Mouse (Mus musculus) lung, adult 2 months (tissue): ENCODE results near the gene Baiap2. TPM values are rescaled to one million over a fixed set of nuclear protein-coding genes. Genes with fewer than 3 reads are reported as not detected.

Experiments used
- DNase-seq: peaks from one replicate; pipeline ENCODE4 v3.0.0; 2022
- H3K4me1 ChIP-seq: fragments of 200-500 bp; 2 replicates; pipeline ENCODE4 v1.6.1; 2011; ENCODE audit warnings: low read length; ENCODE audit not compliant: control insufficient read depth, insufficient read depth
- H3K4me3 ChIP-seq: fragments of 200-500 bp; replicated peaks from 2 replicates; pipeline ENCODE3; 2011; ENCODE audit warnings: low read depth, mild to moderate bottlenecking, control low read depth, low read length; ENCODE audit errors: extremely low read depth
- CTCF ChIP-seq: fragments of 200-500 bp; IDR thresholded peaks from 2 replicates; pipeline ENCODE4 v1.5.1; 2011; ENCODE audit warnings: mild to moderate bottlenecking, low read length, control low read depth; ENCODE audit not compliant: insufficient read depth
- POLR2A ChIP-seq: fragments of 200-500 bp; IDR thresholded peaks from 2 replicates; pipeline ENCODE4 v1.6.1; 2011; ENCODE audit warnings: low read depth, mild to moderate bottlenecking, control low read depth, low read length, borderline replicate concordance; ENCODE audit errors: extremely low read depth
- WGBS: fragments of 180-500 bp; shearing (Covaris S2); methylation state at CpG from one replicate; pipeline ENCODE4 v1.1.7; 2018; 5-methylcytosine and 5-hydroxymethylcytosine counted together
- polyA plus RNA-seq: library from polyadenylated mRNA; depleted of rRNA; stranded (reverse); fragments of >200 nt; gene quantifications from 2 replicates; pipeline ENCODE4 v1.2.3, GENCODE M21; 2012

The Baiap2 gene
- polyA plus RNA-seq, 1 experiment: 83.7 TPM

DNA sequence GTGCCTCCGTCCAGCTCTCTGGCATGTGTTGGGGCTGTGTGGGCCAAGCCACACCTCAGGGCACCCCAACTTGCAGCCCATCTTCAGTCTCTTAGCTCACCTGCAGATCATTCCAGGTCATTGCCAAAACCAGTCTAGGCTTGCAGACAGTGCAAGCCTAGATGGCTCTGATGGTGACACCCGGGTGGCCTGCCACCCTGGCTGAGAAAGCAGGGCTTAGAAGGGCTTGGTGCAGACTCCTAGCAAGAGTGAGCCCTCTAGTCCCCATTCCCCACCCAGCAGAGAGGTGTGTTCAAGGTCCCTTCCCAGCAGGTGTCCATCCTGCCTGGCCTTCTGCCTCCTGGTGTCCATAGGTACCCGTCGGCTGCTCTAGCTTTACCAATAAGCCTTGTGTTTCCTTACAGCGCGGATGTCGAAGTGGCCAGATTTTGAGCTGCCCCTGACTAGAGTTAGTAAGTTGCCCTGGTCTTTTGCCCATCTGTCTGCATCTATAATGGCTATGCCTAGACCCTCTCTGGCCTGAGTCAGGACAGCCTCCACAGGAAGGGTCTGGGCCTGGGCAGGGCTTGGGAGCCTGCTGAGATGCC is 60.2 kb downstream of the Baiap2 start:
- no peak for DNase-seq
- H3K4me1 ChIP-seq: no peaks in the 10 kb centered on the region
- 92% methylated on average over 7 of the region's 7 CpGs for WGBS
- H3K4me3 ChIP-seq: no peak overlapping the region
- TF ChIP-seq CTCF (no peak), POLR2A (no peak)

GRCm38 (mm10) chr11:120005434-120006317 is 63.1 kb downstream of the Baiap2 start:
- 85% methylated on average over 18 of the region's 18 CpGs for whole genome bisulfite sequencing
- no peak overlapping the region for H3K4me3 ChIP-seq
- no peaks in the 10 kb centered on the region for H3K4me1 ChIP-seq
- no peak for DNase-seq
- no peak for TF ChIP-seq POLR2A
- no peak for TF ChIP-seq CTCF

- DNase-seq: no peak
- H3K4me3 ChIP-seq: no peak overlapping the region
- H3K4me1 ChIP-seq: no peaks in the 10 kb centered on the region
- WGBS: 56% methylated on average over 4 of the region's 4 CpGs
- TF ChIP-seq POLR2A (no peak), CTCF (no peak)
Measured at GRCm38 (mm10) chr11:120007496-120008080, 65.0 kb downstream of the Baiap2 start.

DNA sequence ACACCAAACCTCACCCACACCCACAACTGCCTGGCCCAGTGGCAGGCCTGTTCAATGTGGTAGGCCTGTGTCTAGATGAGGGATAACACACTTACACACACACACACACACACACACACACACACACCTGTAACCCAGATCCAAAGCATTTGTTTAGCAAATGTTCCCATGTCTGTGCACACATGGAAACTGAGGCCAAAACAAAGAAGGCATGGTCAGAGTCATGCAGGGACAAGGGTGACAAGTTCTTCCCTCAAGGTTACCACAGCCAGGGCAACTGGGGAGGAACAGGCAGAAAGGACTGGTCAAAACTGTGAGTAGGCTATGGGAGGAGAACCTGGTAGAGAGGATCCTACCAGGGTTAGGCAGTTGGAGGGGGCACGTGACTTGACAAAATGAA is 65.9 kb downstream of the Baiap2 start:
- Histone ChIP-seq H3K4me1 (peaks cover 3% of the 10 kb centered on the region; the same call in 1 of the 2 replicates), H3K4me3 (no peak overlapping the region)
- WGBS: 81% methylated on average over 1 of the region's 1 CpGs
- DNase-seq: no peak
- TF ChIP-seq CTCF (no peak), POLR2A (no peak)

DNA sequence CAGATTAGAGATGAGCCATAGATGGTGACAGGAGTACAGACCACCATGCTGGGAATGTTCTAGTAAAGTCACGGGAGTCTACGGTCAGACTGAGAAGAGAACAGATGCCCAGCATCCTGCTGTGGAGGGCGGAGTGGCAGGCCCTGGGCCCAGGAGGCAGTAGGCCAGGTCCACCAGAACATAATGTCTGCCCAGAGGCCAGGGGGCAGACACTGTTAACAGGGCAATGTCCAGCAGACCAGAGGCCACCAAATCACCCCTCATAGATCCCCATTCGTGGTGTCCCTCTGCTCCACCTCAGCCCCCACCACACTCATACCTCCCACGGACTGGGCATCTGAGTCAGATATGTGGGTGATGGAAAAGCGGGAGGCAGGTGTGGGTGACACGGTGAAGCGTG is 66.4 kb downstream of the Baiap2 start:
- no peak for DNase-seq
- WGBS: 83% methylated on average over 8 of the region's 8 CpGs
- TF ChIP-seq POLR2A: no peak
- no peak for TF ChIP-seq CTCF
- H3K4me3 ChIP-seq: no peak overlapping the region
- peaks cover 5% of the 10 kb centered on the region; the same call in 1 of the 2 replicates for H3K4me1 ChIP-seq

DNA sequence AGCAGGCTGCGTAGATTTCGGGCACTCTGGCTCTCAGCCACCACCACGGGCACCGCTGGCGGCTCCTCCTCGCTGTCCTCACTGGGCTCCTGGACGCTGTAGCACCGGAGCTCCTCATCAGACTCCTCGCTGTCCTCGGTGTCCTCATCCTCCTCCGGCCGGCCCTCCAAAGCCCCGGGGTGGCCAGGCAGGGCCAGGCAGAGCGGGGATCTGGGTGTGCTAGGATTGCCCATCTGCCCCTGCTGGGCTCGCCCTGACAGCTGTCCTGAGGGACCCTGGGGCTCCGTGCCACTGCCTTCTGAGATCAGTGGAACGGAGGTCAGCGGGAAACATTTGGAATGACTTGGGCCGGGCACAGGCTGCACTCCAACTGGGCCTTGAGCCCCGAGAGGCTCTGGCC is 67.4 kb downstream of the Baiap2 start:
- no peak for DNase-seq
- Histone ChIP-seq H3K4me3 (no peak overlapping the region), H3K4me1 (peaks cover 5% of the 10 kb centered on the region; the same call in 1 of the 2 replicates)
- WGBS: 84% methylated on average over 20 of the region's 20 CpGs
- TF ChIP-seq CTCF: no peak
- no peak for TF ChIP-seq POLR2A

DNA sequence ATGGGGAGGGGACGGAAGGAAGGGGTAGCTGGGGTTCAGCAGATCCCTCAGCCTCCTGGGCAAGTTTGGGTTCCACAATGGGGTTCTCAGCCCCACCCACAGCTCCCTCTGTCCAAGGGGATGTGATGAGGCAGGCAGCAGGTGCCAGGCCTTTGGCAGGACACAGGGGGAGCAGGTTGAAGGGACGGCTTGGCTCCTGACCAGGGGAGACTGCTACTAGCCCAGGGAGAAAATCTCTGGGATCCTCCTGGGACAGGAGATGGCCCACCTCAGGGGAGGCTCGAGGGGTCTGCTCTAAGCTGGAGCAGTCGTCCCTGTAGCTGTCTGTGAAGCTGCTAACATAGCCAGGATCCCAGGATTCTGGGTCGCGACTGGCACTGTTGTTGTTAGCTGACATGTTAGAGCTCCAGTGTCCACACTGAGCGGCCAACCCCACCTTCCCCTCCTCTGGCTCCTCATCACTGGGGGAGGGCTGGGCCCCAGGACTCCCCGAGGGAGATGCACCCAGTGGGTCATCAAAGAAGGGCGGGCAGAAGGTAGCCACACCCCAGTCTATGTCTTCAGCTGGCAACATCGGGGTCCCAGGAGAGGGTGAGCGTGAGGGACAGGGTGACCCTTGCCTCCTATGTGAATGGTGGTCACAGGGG is 68.7 kb downstream of the Baiap2 start:
- WGBS: 82% methylated on average over 11 of the region's 11 CpGs
- no peak for DNase-seq

DNA sequence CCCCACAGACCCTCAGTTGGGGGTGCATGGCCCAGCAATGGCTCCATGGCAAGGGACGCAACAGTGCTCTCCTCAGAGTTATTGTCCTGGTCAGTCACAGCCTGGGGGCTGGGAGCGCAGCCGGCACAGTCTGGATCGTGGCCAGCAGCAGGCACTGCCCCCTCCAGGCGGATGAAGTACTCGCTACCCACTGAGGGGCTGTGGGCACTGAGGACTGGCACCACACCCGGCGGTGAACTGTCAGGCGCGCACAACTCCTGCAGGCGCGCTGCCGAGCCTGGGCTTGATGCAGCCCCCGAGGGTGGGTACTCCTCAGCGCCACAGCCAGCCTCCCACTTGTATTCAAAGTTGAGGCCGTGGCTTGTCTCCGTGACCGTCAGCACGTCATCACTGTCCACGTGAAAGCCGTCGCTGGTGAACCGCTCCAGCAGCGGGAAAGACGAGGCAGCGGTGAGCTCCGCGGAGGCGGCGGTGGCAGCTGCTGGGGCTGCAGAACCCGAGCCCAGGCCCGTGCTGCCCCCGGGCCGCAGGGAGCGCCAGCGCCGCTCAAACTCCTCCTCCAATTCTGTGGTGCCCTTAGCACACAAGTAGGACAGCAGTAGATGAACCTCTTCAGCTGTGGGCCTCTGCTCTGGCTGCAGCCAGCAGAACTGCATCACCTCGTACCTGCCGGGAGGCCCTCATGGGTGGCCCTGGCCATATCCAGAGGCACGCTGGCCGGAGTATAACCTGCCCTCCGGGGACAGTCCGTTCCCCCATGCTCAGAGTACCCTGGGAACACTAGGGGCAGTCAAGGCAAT is 69.4 kb downstream of the Baiap2 start:
- no peak for DNase-seq
- TF ChIP-seq CTCF (no peak), POLR2A (no peak)
- 49% methylated on average over 43 of the region's 43 CpGs for whole genome bisulfite sequencing
- Histone ChIP-seq H3K4me3 (no peak overlapping the region), H3K4me1 (peaks cover 5% of the 10 kb centered on the region; the same call in 1 of the 2 replicates)

More for the DNA sequence above, 68.7 kb downstream of the Baiap2 start:
- TF ChIP-seq POLR2A: no peak
- TF ChIP-seq CTCF: no peak
- no peak overlapping the region for H3K4me3 ChIP-seq
- H3K4me1 ChIP-seq: peaks cover 5% of the 10 kb centered on the region; the same call in 1 of the 2 replicates
